Mouse (Mus musculus) layer of hippocampus, adult 2 months (tissue): ENCODE data around the gene Gsta3. TPM values are rescaled to one million over a fixed set of nuclear protein-coding genes. Genes with fewer than 3 reads are reported as not detected.
"Not testable (repeated sequence)": the region's sequence is repeated elsewhere in the genome, so short reads cannot be mapped to it uniquely, and the experiment has no call there.

Experiments used
- DNase-seq, 2 experiments: peaks; one replicate each; pipeline ENCODE4 v3.0.0; 2022; ENCODE audit warnings: low spot score in 2 of 2
- H3K27ac ChIP-seq: fragments of 200-600 bp; 2 replicates; pipeline ENCODE4 v1.8.1; 2022
- H3K4me3 ChIP-seq: fragments of 200-600 bp; 2 replicates; pipeline ENCODE4 v1.8.1; 2022; ENCODE audit warnings: mild to moderate bottlenecking
- CTCF ChIP-seq: fragments of 200-600 bp; conservative IDR thresholded peaks from 2 replicates; pipeline ENCODE4 v1.8.1; 2022; ENCODE audit warnings: antibody characterized with exemption, mild to moderate bottlenecking, moderate library complexity
- total RNA-seq, 2 experiments: library from RNA; stranded (reverse); gene quantifications; 2 replicates each; pipeline ENCODE4 v1.2.3; 2021

The Gsta3 gene
- total RNA-seq, 2 experiments from 2014 or later, result 1.1 to 1.4 TPM

DNA sequence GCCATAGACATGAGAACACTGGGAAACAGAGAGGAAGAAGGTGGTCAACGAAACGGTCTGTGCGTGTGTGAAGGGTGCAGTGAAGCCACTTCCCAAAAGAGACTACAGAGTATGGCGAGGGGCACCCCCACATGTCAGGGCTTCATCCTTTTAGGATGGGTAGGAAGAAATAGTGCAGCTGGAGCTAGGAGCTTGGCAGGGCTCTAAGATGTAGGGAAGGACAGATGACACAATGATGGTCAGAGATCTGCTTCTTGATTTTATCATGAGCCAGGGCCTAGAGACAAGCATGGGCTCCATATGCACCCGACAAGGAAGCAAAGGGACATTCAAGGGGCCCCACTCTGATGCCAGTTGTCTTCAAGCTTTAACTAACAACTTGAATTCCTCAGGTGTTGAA lies 22.0 kb downstream of the Gsta3 start:
- no peak for DNase-seq

DNA sequence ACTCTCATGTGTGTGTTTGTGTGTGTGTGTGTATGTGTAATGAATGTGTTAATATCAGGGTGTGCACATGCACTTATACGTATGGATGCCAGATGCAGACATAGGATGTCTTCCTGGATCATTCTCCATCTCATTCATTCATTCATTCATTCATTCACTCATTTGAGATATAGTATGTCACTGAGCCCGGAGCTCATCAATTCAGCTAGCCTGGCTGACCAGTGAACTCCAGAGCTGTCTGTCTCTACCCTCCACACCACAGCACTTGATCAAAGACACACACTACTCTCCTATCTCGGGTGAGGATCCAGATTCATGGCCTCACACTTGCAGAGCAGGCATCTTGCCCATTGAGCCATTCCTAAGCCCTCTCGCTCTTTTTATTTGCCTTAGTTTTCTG lies 23.6 kb downstream of the Gsta3 start:
- DNase-seq, result no peak
- TF ChIP-seq CTCF, result no peak

More for the DNA sequence above, 22.0 kb downstream of the Gsta3 start:
- Histone ChIP-seq H3K4me3 (no peak overlapping the region), H3K27ac (no peak overlapping the region)
- TF ChIP-seq CTCF, result no peak

DNA sequence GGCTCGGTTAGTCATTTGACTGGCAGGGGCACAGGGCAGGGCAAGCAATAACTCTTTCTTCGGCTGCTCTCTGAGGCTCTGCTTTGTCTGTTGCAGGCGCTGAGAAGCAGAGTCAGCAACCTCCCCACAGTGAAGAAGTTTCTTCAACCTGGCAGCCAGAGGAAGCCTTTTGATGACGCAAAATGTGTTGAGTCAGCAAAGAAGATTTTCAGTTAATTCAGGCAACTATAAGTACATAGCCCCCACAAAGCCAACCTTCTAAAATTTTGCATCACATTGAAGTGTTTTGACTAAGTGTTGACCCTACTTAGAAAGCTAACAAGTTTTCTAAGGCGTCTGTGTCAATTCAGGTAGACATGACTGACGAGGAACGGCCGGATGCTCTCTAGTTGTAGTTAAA lies 24.4 kb downstream of the Gsta3 start:
- no peak for TF ChIP-seq CTCF

More for the DNA sequence above, 23.6 kb downstream of the Gsta3 start:
- H3K4me3 ChIP-seq, result no peak overlapping the region
- H3K27ac ChIP-seq, result no peak overlapping the region

GRCm38 (mm10) chr1:21266766-21267165 lies 26.4 kb downstream of the Gsta3 start:
- no peak for DNase-seq
- TF ChIP-seq CTCF, result peak; percentile 38
- Histone ChIP-seq H3K4me3 (no peak overlapping the region), H3K27ac (no peak overlapping the region)

More for the DNA sequence above, 24.4 kb downstream of the Gsta3 start:
- Histone ChIP-seq H3K4me3 (no peak overlapping the region), H3K27ac (no peak overlapping the region)
- DNase-seq, result no peak

- not testable (repeated sequence) for H3K4me3 ChIP-seq, H3K27ac ChIP-seq, DNase-seq
These were observed 27.1 kb downstream of the Gsta3 start for GRCm38 (mm10) chr1:21267466-21267865.

GRCm38 (mm10) chr1:21271343-21272055 lies 31.1 kb downstream of the Gsta3 start:
- peak; percentile 27 to 76 for DNase-seq
- H3K27ac ChIP-seq, result no peak overlapping the region
- peak; percentile 80 for TF ChIP-seq CTCF
- H3K4me3 ChIP-seq, result peak overlapping the region; percentile 44

- H3K4me3 ChIP-seq, result peak overlapping the region; percentile 44
These were observed 31.7 kb downstream of the Gsta3 start for GRCm38 (mm10) chr1:21272056-21272431.

DNA sequence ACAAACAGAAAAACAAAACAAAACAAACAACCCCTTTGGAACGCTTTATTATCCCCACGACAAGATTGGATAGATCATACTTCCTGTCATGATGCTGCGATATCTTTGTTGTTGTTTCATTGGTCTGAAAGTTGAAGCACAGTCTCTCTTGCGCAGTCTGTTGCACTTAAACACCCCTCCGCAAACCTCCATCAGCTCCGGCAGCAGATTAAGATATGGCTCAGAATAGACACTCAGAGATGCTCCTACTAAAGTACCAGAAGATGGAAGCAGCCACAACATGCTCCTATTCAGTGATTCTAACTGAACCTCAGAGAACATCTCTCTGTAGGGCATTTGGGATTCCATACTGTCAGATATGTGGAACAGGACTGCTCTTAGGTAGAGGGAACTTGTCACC lies 32.7 kb downstream of the Gsta3 start:
- DNase-seq, result no peak
- no peak for TF ChIP-seq CTCF
- no peak overlapping the region for H3K4me3 ChIP-seq

More at GRCm38 (mm10) chr1:21272056-21272431, 31.7 kb downstream of the Gsta3 start:
- peak in 1 of 2 experiments; percentile 43 for DNase-seq
- H3K27ac ChIP-seq, result no peak overlapping the region
- TF ChIP-seq CTCF, result no peak

DNA sequence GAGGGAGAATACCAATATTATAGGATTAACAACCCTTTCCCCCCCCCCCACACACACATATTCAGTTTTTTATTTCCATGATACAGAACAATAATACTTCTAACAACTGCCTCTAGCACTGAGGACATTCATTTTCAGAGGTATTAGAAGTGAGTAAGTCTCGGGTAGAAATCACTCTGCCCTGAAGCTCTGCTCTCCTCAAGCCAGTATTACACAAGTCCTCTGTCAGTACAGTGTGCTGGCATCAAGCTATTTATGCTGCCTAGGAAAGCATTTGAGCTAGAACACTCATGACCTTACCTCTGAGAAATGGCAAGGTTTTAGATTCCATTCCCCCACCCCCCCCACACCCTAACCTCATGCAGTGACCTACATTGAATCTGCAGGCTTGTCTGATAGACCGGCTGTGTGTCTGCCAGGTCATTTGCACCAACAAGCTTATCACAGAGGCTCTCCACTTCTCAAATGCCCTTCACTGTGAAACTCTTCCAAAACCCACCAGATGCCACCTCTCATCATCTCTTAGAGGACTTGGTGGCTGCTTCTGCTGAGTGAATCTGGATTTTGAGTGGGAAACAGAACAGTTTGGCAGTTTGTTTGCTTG lies 34.1 kb downstream of the Gsta3 start:
- H3K4me3 ChIP-seq, result no peak overlapping the region
- H3K27ac ChIP-seq, result no peak overlapping the region
- no peak for DNase-seq
- TF ChIP-seq CTCF, result no peak

More for the DNA sequence above, 32.7 kb downstream of the Gsta3 start:
- no peak overlapping the region for H3K27ac ChIP-seq

DNA sequence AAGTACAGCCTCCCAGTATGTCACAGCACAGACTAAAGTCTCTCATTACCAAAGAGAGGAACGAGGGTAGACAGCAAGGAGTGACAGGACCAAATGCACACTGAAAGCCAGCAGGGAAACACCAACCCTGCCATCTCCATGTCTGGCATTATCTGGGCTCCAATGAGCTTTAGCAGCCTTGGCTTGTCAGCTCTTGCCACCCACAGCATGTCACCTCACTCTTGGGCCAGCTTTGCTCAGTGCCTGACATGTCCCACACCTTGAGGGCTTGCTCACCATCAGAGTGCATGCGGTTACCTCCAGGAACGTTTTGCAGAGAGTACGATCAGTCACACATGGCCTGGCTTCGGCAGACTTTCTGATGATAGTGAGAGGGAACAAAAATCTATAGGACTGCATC lies 35.0 kb downstream of the Gsta3 start:
- not testable (repeated sequence) for H3K27ac ChIP-seq, H3K4me3 ChIP-seq, DNase-seq

DNA sequence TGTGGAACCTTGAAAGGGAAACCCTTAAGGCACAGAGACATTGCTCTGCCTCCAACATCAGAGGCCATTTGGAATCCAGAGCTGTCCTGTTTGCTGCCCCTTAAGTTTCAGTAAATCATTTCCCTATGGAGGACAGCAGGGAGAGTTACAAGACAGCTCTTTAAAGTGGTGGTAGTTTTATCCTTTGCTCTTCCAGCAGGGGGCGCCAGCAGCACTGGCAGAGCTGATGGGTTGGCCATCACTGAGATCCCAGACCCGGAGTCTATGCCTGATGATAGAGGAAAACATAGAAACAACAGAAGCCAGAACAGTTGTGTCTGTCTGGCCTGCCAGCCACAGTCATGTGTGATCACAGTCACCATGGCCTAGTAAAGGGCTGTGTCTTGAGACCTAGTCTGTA lies 35.8 kb downstream of the Gsta3 start:
- peak; percentile 48 for TF ChIP-seq CTCF
- H3K4me3 ChIP-seq, H3K27ac ChIP-seq, DNase-seq: not testable (repeated sequence)

DNA sequence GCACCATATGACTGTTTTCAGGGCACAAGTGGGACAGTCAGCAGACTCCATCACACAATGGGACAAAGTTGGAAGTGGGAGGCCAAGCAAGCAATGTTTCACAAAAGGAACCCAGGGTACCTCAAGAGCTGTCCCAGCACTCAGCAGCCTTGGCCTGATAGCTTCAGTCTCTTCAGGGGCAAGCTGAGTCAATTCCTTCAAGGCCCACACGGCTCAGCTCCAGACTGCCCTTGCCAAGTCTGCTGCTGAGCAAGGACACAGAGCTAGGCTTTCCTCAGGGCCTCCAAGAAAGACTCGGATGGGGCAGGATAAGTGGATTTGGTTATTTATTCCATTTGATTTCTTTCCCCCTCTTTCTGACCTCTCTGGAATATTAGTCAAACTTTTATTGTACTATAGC lies 39.9 kb downstream of the Gsta3 start:
- no peak for DNase-seq
- no peak for TF ChIP-seq CTCF
- no peak overlapping the region for H3K4me3 ChIP-seq
- H3K27ac ChIP-seq, result no peak overlapping the region

DNA sequence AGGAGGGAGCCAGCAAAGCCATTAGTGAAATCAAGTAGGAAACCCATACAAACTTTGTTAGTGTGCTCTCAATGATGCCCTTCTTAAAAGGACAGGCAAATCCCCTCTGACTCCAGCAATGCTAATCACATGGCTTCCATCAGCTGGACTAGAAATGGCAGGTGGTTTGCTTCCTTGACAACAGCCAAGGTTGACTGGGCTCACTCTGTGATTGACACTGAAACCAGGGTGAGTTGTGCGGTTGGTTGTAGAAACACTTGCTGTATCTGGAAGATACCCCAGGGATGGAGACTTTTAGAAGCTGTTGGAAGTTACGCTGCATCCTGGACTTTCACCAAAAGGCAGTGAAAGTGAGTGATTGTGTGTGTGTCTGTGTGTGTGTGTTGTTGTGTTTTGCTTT lies 44.3 kb downstream of the Gsta3 start:
- H3K4me3 ChIP-seq, H3K27ac ChIP-seq, DNase-seq: not testable (repeated sequence)

DNA sequence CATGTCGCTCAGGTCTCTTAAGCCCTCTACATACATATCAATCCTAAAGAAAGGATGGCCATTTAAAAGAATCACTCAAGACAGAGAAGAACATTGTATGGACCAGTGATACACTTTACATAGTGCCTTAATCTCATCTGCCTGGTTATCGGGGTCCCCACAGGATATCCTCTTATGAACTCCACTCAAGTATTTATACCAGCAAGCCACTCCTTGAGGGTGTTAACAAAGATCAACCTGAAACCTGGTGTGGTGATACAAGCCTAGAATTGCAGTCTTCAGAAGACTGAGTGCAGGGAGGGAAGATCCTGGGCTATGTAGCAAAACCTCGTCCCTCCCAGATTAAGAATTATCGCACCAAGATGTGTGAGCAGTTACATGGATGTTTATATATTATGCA lies 51.0 kb downstream of the Gsta3 start:
- no peak overlapping the region for H3K27ac ChIP-seq
- TF ChIP-seq CTCF, result no peak
- DNase-seq, result no peak
- H3K4me3 ChIP-seq, result no peak overlapping the region
